Mouse (Mus musculus) heart, adult 2 months (tissue): ENCODE measurements at regions not wholly inside any gene's neighbourhood (a gene's known extent, or its start where the extent isn't known, plus 50 kb on each side); places are given as distances from the start of the nearest gene placed in this dataset.

Source experiments
- CTCF ChIP-seq: fragments of 200-600 bp; IDR thresholded peaks from 2 replicates; pipeline ENCODE4 v1.8.1; 2022; ENCODE audit warnings: antibody characterized with exemption, mild to moderate bottlenecking, moderate library complexity
- EP300 ChIP-seq: fragments of 200-500 bp; IDR thresholded peaks from 2 replicates; pipeline ENCODE4 v1.6.1; 2011; ENCODE audit warnings: low read depth, low read length, control low read depth; ENCODE audit not compliant: insufficient read depth
- POLR2A ChIP-seq: fragments of 200-500 bp; IDR thresholded peaks from 2 replicates; pipeline ENCODE4 v1.6.1; 2011; ENCODE audit warnings: mild to moderate bottlenecking, low read depth, low read length, control low read depth; ENCODE audit not compliant: insufficient read depth

DNA sequence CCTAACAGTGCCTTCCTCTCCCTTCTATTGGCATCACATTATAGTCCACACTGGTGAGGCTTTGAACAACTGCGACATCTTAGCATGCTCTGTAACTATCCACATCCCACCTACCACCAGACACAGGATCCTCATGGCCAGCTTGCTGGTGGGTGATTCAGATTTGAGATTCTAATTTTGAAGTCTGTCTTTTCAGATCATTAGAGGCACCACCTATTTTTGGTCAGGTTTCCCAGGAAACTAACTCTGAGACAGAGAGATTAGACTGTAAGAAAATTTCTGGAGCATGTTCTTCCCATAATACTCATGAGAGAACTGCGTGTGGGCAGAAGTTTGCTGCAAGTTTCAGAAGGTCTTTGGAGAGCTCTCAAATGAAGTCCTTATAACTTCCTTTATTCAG, 400.8 kb upstream of the Fbxo33 start:
- no peak for TF ChIP-seq POLR2A
- no peak for TF ChIP-seq CTCF
- TF ChIP-seq EP300 = no peak
